Mouse (Mus musculus): ENCODE measurements around the gene Lmo7. TPM values are rescaled to one million over a fixed set of nuclear protein-coding genes. Genes with fewer than 3 reads are reported as not detected.
A peak's percentile ranks its signal among the peaks of the same experiment; 100 is the strongest.

Gene Lmo7
- polyA plus RNA-seq, 1 experiment from 2014 or later: 3.8 TPM

- no peak overlapping the region for H3K9ac ChIP-seq (ENCODE audit: low read depth, low read length)
- DNase-seq (ENCODE audit: low spot score): no peak
- no peaks in the 10 kb centered on the region; the same call in 1 of the 2 replicates for H3K4me1 ChIP-seq (replicated peaks; ENCODE audit: control insufficient read depth, insufficient read depth, low read length)
- no peak overlapping the region for H3K27ac ChIP-seq (ENCODE audit: low read depth, low read length)
- no peak overlapping the region for H3K4me3 ChIP-seq (ENCODE audit: low read depth, low read length)
- ATAC-seq (replicated peaks; ENCODE audit: low FRiP score): no peak
- no peaks in the 10 kb centered on the region for H3K27me3 ChIP-seq (replicated peaks; ENCODE audit: control insufficient read depth, insufficient read depth, low read length)
- WGBS: 74% methylated on average over 5 of the region's 5 CpGs
- H3K4me2 ChIP-seq: no peak overlapping the region
- H3K36me3 ChIP-seq (ENCODE audit: control insufficient read depth, insufficient read depth, low read length): no peaks in the 10 kb centered on the region
- H3K9me3 ChIP-seq (ENCODE audit: control insufficient read depth, low read length): no peaks in the 10 kb centered on the region
Measured at GRCm38 (mm10) chr14:101806058-101806457, 76.3 kb downstream of the Lmo7 start.

DNA sequence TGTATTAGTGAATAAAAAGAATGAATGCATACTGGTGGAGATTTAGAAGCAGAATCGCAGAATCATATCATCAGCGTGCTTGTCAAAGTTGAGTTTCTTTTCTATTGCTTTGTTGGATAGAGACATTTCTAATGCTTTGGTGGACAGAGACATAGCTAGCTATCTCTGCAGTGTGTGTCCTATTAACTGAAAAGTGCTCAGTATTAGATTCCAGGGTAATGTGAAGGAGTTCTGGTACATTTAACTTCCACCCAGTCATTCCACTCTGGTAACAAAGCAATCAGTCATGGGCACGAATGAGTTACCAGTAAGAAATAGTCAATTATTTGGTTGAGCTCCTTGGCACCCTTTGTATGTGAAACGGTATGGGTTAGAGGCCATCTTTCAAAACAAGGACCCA lies 76.8 kb downstream of the Lmo7 start:
- Histone ChIP-seq H3K4me2 (no peak overlapping the region), H3K9ac (ENCODE audit: low read depth, low read length) (no peak overlapping the region), H3K4me1 (replicated peaks; ENCODE audit: control insufficient read depth, insufficient read depth, low read length) (no peaks in the 10 kb centered on the region; the same call in 1 of the 2 replicates), H3K27ac (ENCODE audit: low read depth, low read length) (no peak overlapping the region), H3K9me3 (ENCODE audit: control insufficient read depth, low read length) (no peaks in the 10 kb centered on the region), H3K4me3 (ENCODE audit: low read depth, low read length) (no peak overlapping the region), H3K36me3 (ENCODE audit: control insufficient read depth, insufficient read depth, low read length) (no peaks in the 10 kb centered on the region), H3K27me3 (replicated peaks; ENCODE audit: control insufficient read depth, insufficient read depth, low read length) (no peaks in the 10 kb centered on the region)
- DNase-seq (ENCODE audit: low spot score): no peak
- WGBS: 87% methylated on average over 4 of the region's 4 CpGs
- no peak for ATAC-seq (replicated peaks; ENCODE audit: low FRiP score)

DNA sequence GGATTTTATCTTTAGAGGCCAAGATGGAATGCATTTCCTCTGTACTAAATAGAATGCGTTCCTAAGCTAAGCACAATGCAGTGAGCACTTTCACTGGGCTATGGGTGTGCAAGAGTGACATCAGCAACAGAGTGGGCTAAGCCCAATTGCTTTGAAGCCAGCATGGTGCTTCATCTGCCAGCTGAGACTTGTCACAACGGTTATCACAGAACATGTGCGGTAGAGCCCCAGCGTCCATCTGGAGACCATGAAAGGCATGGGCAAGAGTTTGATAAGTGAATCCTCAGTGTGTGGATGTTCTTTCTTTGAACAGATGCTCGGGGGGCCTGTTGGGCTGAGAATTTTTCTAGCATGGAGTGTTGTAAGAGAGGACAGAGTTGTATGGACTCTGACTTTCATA lies 86.7 kb downstream of the Lmo7 start:
- Histone ChIP-seq H3K27me3 (replicated peaks; ENCODE audit: control insufficient read depth, insufficient read depth, low read length) (no peaks in the 10 kb centered on the region), H3K9me3 (ENCODE audit: control insufficient read depth, low read length) (no peaks in the 10 kb centered on the region), H3K9ac (ENCODE audit: low read depth, low read length) (no peak overlapping the region), H3K4me1 (replicated peaks; ENCODE audit: control insufficient read depth, insufficient read depth, low read length) (no peaks in the 10 kb centered on the region), H3K36me3 (ENCODE audit: control insufficient read depth, insufficient read depth, low read length) (no peaks in the 10 kb centered on the region), H3K4me3 (ENCODE audit: low read depth, low read length) (no peak overlapping the region), H3K27ac (ENCODE audit: low read depth, low read length) (no peak overlapping the region), H3K4me2 (no peak overlapping the region)
- DNase-seq (ENCODE audit: low spot score) (no peak), ATAC-seq (replicated peaks; ENCODE audit: low FRiP score) (no peak)
- WGBS: 84% methylated on average over 5 of the region's 5 CpGs

DNA sequence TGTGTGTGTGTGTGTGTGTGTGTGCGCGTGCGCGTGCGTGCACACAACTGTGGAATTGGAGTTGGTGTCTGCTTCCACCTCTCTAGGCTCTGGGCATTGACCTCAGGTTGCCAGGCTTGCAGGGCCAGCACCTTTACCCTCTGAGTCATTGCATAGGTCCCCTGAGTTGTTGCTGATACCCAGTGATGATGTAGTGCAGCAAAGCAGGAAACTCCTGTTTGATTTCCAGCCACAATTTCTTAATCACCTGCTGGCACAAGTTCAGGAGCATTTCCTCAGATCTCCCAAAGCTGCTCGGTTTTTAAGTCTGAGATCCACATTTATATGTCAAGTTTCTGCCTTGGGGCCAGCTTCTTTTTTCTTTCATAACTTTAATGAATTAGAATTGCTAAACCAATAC lies 92.6 kb downstream of the Lmo7 start:
- DNase-seq (ENCODE audit: low spot score): no peak
- ATAC-seq (replicated peaks; ENCODE audit: low FRiP score): no peak
- no peaks in the 10 kb centered on the region for H3K36me3 ChIP-seq (ENCODE audit: control insufficient read depth, insufficient read depth, low read length)
- WGBS: 92% methylated on average over 6 of the region's 6 CpGs
- no peaks in the 10 kb centered on the region for H3K27me3 ChIP-seq (replicated peaks; ENCODE audit: control insufficient read depth, insufficient read depth, low read length)
- no peak overlapping the region for H3K9ac ChIP-seq (ENCODE audit: low read depth, low read length)
- H3K27ac ChIP-seq (ENCODE audit: low read depth, low read length): no peak overlapping the region
- no peak overlapping the region for H3K4me3 ChIP-seq (ENCODE audit: low read depth, low read length)
- no peak overlapping the region for H3K4me2 ChIP-seq
- no peaks in the 10 kb centered on the region for H3K9me3 ChIP-seq (ENCODE audit: control insufficient read depth, low read length)
- H3K4me1 ChIP-seq (replicated peaks; ENCODE audit: control insufficient read depth, insufficient read depth, low read length): no peaks in the 10 kb centered on the region

DNA sequence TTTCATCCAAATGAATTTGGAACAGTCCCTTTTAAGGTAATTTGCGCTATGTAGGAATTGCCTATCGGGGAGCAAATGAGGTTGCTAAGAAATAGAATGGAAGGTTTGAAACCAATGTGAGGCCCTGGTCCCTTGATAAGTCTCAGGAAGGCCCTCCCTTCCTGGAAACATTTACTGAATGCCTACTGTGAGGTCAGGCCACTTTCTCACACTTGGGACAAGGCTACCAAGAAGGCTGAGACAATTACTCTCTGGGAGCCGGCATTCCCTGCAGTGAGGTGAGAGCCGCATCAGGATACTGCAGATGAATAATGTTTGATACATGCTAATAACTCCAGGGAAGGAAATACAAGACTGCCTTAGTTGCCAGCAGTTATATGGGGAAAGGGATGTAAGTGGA lies 93.1 kb downstream of the Lmo7 start:
- H3K4me3 ChIP-seq (ENCODE audit: low read depth, low read length): no peak overlapping the region
- 78% methylated on average over 4 of the region's 4 CpGs for WGBS
- no peak for DNase-seq (ENCODE audit: low spot score)

GRCm38 (mm10) chr14:101829676-101830075 lies 99.9 kb downstream of the Lmo7 start:
- Histone ChIP-seq H3K36me3 (ENCODE audit: control insufficient read depth, insufficient read depth, low read length) (no peaks in the 10 kb centered on the region), H3K4me3 (ENCODE audit: low read depth, low read length) (no peak overlapping the region), H3K27ac (ENCODE audit: low read depth, low read length) (no peak overlapping the region), H3K27me3 (replicated peaks; ENCODE audit: control insufficient read depth, insufficient read depth, low read length) (no peaks in the 10 kb centered on the region), H3K4me1 (replicated peaks; ENCODE audit: control insufficient read depth, insufficient read depth, low read length) (no peaks in the 10 kb centered on the region), H3K9me3 (ENCODE audit: control insufficient read depth, low read length) (no peaks in the 10 kb centered on the region), H3K4me2 (no peak overlapping the region), H3K9ac (ENCODE audit: low read depth, low read length) (no peak overlapping the region)
- ATAC-seq (replicated peaks; ENCODE audit: low FRiP score) (no peak), DNase-seq (ENCODE audit: low spot score) (no peak)
- WGBS: 75% methylated on average over 5 of the region's 5 CpGs

More for the DNA sequence above, 93.1 kb downstream of the Lmo7 start:
- ATAC-seq (replicated peaks; ENCODE audit: low FRiP score): no peak
- Histone ChIP-seq H3K4me1 (replicated peaks; ENCODE audit: control insufficient read depth, insufficient read depth, low read length) (no peaks in the 10 kb centered on the region), H3K4me2 (no peak overlapping the region), H3K36me3 (ENCODE audit: control insufficient read depth, insufficient read depth, low read length) (no peaks in the 10 kb centered on the region), H3K9me3 (ENCODE audit: control insufficient read depth, low read length) (no peaks in the 10 kb centered on the region), H3K9ac (ENCODE audit: low read depth, low read length) (no peak overlapping the region), H3K27me3 (replicated peaks; ENCODE audit: control insufficient read depth, insufficient read depth, low read length) (no peaks in the 10 kb centered on the region), H3K27ac (ENCODE audit: low read depth, low read length) (no peak overlapping the region)

DNA sequence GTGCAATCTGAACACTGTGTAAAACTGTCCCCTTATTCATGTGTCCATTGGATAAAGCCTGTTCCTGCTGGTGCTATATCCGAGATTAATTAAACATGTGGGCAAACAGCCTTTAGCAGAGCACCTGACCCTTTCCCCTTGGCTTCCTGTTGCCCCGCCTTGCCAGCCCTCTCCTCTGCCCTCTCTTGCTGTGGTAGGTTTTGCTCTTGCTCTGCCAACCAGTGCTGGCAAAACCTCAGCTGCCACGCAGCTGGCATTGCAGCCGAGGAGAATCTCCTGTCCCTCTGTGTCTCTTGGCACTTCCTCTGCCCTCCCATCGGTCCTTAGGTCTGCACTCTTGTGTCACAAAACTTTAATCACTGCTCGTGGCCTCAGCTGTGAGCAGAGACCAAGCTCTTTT lies 100.4 kb downstream of the Lmo7 start:
- H3K4me1 ChIP-seq (replicated peaks; ENCODE audit: control insufficient read depth, insufficient read depth, low read length): no peaks in the 10 kb centered on the region
- DNase-seq (ENCODE audit: low spot score) (no peak), ATAC-seq (replicated peaks; ENCODE audit: low FRiP score) (no peak)
- H3K4me2 ChIP-seq: no peak overlapping the region
- H3K36me3 ChIP-seq (ENCODE audit: control insufficient read depth, insufficient read depth, low read length): no peaks in the 10 kb centered on the region
- 62% methylated on average over 6 of the region's 6 CpGs for WGBS
- H3K27ac ChIP-seq (ENCODE audit: low read depth, low read length): no peak overlapping the region
- no peaks in the 10 kb centered on the region for H3K27me3 ChIP-seq (replicated peaks; ENCODE audit: control insufficient read depth, insufficient read depth, low read length)
- H3K9ac ChIP-seq (ENCODE audit: low read depth, low read length): no peak overlapping the region
- no peak overlapping the region for H3K4me3 ChIP-seq (ENCODE audit: low read depth, low read length)
- H3K9me3 ChIP-seq (ENCODE audit: control insufficient read depth, low read length): no peaks in the 10 kb centered on the region

DNA sequence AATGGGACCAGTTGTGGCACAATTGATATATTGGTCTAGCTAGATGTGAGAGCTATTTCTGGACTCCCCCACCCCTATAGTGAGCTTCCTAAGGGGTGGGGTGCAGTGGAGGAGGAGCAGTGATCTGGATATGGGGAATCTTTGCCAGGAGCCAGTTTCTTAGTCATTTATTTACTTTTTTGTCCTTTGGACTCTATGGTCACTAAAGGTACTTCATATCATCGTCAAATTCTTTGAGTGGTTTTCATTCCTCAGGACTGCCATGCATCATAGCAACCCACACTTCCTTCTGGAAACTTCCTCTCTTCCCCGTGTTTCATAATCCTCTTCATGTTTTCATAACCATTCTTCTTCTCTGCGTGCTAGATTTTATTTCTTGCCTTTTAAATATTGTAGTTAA lies 104.4 kb downstream of the Lmo7 start:
- H3K4me2 ChIP-seq: no peak overlapping the region
- H3K4me1 ChIP-seq (replicated peaks; ENCODE audit: control insufficient read depth, insufficient read depth, low read length): no peaks in the 10 kb centered on the region
- H3K4me3 ChIP-seq (ENCODE audit: low read depth, low read length): no peak overlapping the region
- no peak overlapping the region for H3K9ac ChIP-seq (ENCODE audit: low read depth, low read length)
- no peak for DNase-seq (ENCODE audit: low spot score)
- no peak for ATAC-seq (replicated peaks; ENCODE audit: low FRiP score)
- no peaks in the 10 kb centered on the region for H3K9me3 ChIP-seq (ENCODE audit: control insufficient read depth, low read length)
- 67% methylated on average over 3 of the region's 3 CpGs for WGBS
- no peaks in the 10 kb centered on the region for H3K36me3 ChIP-seq (ENCODE audit: control insufficient read depth, insufficient read depth, low read length)
- no peak overlapping the region for H3K27ac ChIP-seq (ENCODE audit: low read depth, low read length)
- no peaks in the 10 kb centered on the region for H3K27me3 ChIP-seq (replicated peaks; ENCODE audit: control insufficient read depth, insufficient read depth, low read length)

DNA sequence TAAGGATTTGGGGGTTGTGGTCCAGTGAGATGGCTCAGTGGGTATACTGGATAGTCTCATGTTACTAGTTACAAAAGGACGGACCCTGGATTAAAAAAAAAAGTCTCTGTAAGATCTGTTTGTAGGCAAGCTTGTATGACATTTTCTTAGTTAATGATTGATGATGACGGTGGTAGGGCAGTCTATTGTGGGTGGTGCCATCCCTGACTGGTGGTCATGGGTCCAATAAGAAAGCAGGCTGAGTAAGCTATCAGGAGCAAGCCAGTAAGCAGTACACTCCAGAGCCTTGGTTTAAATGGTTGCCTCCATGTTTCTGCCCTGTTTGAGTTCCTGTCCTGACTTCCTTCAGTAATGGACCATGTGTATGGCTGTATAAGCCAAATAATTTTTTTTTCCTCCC lies 106.6 kb downstream of the Lmo7 start:
- no peak for DNase-seq (ENCODE audit: low spot score)
- Histone ChIP-seq H3K4me2 (no peak overlapping the region), H3K27ac (ENCODE audit: low read depth, low read length) (no peak overlapping the region), H3K4me1 (replicated peaks; ENCODE audit: control insufficient read depth, insufficient read depth, low read length) (no peaks in the 10 kb centered on the region; the same call in 1 of the 2 replicates), H3K4me3 (ENCODE audit: low read depth, low read length) (no peak overlapping the region), H3K27me3 (replicated peaks; ENCODE audit: control insufficient read depth, insufficient read depth, low read length) (no peaks in the 10 kb centered on the region), H3K36me3 (ENCODE audit: control insufficient read depth, insufficient read depth, low read length) (no peaks in the 10 kb centered on the region), H3K9me3 (ENCODE audit: control insufficient read depth, low read length) (no peaks in the 10 kb centered on the region), H3K9ac (ENCODE audit: low read depth, low read length) (no peak overlapping the region)
- WGBS: 65% methylated on average over 2 of the region's 2 CpGs
- ATAC-seq (replicated peaks; ENCODE audit: low FRiP score): peak; percentile 46; the same call in 1 of the 2 replicates

Data from liver, embryonic 11.5 days (tissue).